Mouse (Mus musculus) forebrain, postnatal 0 days (tissue): ENCODE measurements at regions not wholly inside any gene's neighbourhood (a gene's known extent, or its start where the extent isn't known, plus 50 kb on each side); places are given as distances from the start of the nearest gene placed in this dataset.
A peak's percentile ranks its signal among the peaks of the same experiment; 100 is the strongest.

ENCODE experiments used
- ATAC-seq: fragments of 200-750 bp; cut with Nextera tagmentation; 2 replicates; pipeline ENCODE4 v1.8.0; 2017; ENCODE audit warnings: mild to moderate bottlenecking, moderate library complexity
- DNase-seq: peaks from one replicate; pipeline ENCODE4 v3.0.0-alpha.2; 2015
- H3K27ac ChIP-seq: fragments of 300-500 bp; sonication (generic); 2 replicates; pipeline ENCODE4 v1.5.1; 2014; ENCODE audit warnings: low read depth, mild to moderate bottlenecking, antibody characterized with exemption, low read length, moderate library complexity, mixed read lengths
- H3K27me3 ChIP-seq: fragments of 300-500 bp; sonication (generic); 2 replicates; pipeline ENCODE4 v1.6.1; 2014; ENCODE audit warnings: mild to moderate bottlenecking, low read length, mixed read lengths; ENCODE audit not compliant: insufficient read depth
- H3K36me3 ChIP-seq: fragments of 300-500 bp; sonication (generic); 2 replicates; pipeline ENCODE4 v1.6.1; 2014; ENCODE audit warnings: mild to moderate bottlenecking, moderate library complexity; ENCODE audit not compliant: insufficient read depth
- H3K4me1 ChIP-seq: fragments of 300-500 bp; sonication (generic); 2 replicates; pipeline ENCODE4 v1.6.1; 2014; ENCODE audit warnings: antibody characterized with exemption; ENCODE audit not compliant: insufficient read depth
- H3K4me2 ChIP-seq: fragments of 300-500 bp; sonication (generic); 2 replicates; pipeline ENCODE4 v1.6.1; 2014; ENCODE audit warnings: low read depth, mild to moderate bottlenecking, moderate library complexity
- H3K4me3 ChIP-seq: fragments of 300-500 bp; sonication (generic); 2 replicates; pipeline ENCODE4 v1.5.1; 2014; ENCODE audit warnings: low read depth, low read length, mixed read lengths
- H3K9ac ChIP-seq: fragments of 300-500 bp; sonication (generic); 2 replicates; pipeline ENCODE4 v1.6.1; 2014; ENCODE audit warnings: mild to moderate bottlenecking
- H3K9me3 ChIP-seq: fragments of 300-500 bp; sonication (generic); 2 replicates; pipeline ENCODE4 v1.6.1; 2016; ENCODE audit warnings: low read length
- CTCF ChIP-seq: sonication (generic); IDR thresholded peaks from 2 replicates; pipeline ENCODE4 v1.5.1; 2016; ENCODE audit warnings: antibody characterized with exemption, control low read depth, low read depth
- WGBS: fragments of 180-500 bp; shearing (Covaris S2); extraction: QIAGEN DNeasy Blood & Tissue Kit; methylation state at CpG from one replicate; pipeline ENCODE4 v1.1.7; 2014; 5-methylcytosine and 5-hydroxymethylcytosine counted together

DNA sequence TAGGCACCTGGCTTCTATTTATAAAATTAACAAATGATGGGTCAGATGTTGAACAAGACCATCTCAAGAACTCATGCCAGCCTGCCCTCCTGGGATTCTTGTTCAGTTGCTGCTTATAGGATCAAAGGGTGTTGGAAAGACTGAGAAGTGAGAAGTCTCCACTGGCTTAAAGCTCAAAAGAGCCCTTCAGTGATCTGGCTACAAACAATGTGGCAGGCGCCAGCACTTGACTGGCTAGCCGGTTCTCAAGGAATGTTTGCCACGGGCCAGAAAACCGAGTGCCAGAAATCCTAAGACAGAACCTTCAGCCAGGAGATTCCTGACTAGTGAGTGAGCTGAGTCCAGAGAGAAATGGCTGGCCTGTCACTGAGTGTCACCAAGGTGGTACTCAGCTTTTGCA, 93.6 kb upstream of the Med14 start:
- no peak for ATAC-seq
- TF ChIP-seq CTCF, result no peak
- Histone ChIP-seq H3K4me1 (no peaks in the 10 kb centered on the region), H3K36me3 (no peaks in the 10 kb centered on the region), H3K27ac (no peak overlapping the region), H3K9ac (no peak overlapping the region), H3K4me3 (no peak overlapping the region), H3K9me3 (no peaks in the 10 kb centered on the region), H3K27me3 (no peaks in the 10 kb centered on the region), H3K4me2 (no peak overlapping the region)
- 55% methylated on average over 4 of the region's 4 CpGs for WGBS
- DNase-seq, result no peak

DNA sequence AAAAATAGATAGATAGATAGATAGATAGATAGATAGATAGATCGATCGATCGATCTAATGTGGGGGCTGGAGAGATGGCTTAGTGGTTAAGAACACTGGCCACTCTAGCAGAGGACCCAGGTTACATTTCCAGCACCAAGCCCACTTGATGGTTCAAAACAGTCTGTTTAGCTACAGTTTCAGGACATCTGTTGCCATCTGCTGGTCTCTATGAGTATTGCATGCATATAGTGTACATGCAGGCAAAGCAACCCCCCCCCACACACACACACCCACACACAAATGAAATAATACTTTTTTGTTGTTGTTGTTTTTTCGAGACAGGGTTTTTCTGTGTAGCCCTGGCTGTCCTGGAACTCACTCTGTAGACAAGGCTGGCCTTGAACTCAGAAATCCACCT, 89.8 kb upstream of the Med14 start:
- no peak overlapping the region for H3K27ac ChIP-seq
- WGBS, result 83% methylated on average over 4 of the region's 4 CpGs
- no peak overlapping the region for H3K4me3 ChIP-seq
- H3K9me3 ChIP-seq, result no peaks in the 10 kb centered on the region
- no peak overlapping the region for H3K9ac ChIP-seq
- no peak overlapping the region for H3K4me2 ChIP-seq
- H3K36me3 ChIP-seq, result no peaks in the 10 kb centered on the region
- H3K4me1 ChIP-seq, result no peaks in the 10 kb centered on the region
- no peak for ATAC-seq
- peak; percentile 10 for DNase-seq
- no peaks in the 10 kb centered on the region for H3K27me3 ChIP-seq
- peak; percentile 53 for TF ChIP-seq CTCF

DNA sequence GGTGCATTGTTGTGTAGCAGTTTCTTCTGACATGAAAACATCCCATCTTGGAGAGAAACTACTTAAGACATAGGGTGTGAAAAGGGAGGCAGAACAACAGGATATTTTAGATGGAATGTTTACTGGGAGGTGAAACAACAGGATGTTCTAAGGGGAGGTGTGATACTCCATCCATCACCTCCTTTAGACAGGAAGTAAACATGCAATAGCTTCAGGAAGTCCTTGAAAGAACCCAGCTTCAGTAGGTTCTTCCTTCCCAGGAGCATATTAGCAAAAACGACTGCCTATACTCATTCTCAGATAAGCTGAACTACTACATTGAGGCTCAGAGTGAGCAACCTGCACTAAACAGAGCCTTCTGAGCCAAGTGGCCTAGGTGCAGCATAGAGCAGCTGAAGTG, 82.6 kb upstream of the Med14 start:
- H3K36me3 ChIP-seq, result no peaks in the 10 kb centered on the region
- H3K9ac ChIP-seq, result no peak overlapping the region
- no peaks in the 10 kb centered on the region for H3K9me3 ChIP-seq
- no peak overlapping the region for H3K4me3 ChIP-seq
- ATAC-seq, result no peak
- 71% methylated on average over 1 of the region's 1 CpGs for WGBS
- H3K4me2 ChIP-seq, result no peak overlapping the region
- H3K27me3 ChIP-seq, result no peaks in the 10 kb centered on the region
- TF ChIP-seq CTCF, result no peak
- no peak overlapping the region for H3K27ac ChIP-seq
- no peaks in the 10 kb centered on the region for H3K4me1 ChIP-seq
- no peak for DNase-seq

DNA sequence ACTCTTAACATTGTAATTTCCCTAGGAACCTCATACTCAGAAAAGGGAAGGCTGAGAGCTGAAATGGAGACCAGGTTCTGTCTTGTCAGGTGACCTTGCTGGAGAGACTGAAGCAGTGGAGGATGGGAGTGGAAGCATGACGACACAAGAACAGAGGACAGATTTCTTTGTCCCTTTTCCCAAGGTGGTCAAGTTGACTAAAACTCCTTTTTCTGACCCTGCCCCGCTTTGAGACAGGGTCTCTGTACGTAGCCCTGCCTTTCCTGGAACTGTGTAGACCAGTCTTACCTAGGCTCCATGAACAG, 79.1 kb upstream of the Med14 start:
- Histone ChIP-seq H3K36me3 (no peaks in the 10 kb centered on the region), H3K9me3 (no peaks in the 10 kb centered on the region), H3K27me3 (no peaks in the 10 kb centered on the region), H3K9ac (peak overlapping the region; percentile 43; the same call in 1 of the 2 replicates), H3K4me3 (no peak overlapping the region), H3K4me1 (no peaks in the 10 kb centered on the region), H3K4me2 (peak overlapping the region; percentile 46), H3K27ac (peak overlapping the region; percentile 91)
- ATAC-seq, result no peak
- 57% methylated on average over 3 of the region's 3 CpGs for WGBS
- DNase-seq, result peak; percentile 30
- TF ChIP-seq CTCF, result no peak

DNA sequence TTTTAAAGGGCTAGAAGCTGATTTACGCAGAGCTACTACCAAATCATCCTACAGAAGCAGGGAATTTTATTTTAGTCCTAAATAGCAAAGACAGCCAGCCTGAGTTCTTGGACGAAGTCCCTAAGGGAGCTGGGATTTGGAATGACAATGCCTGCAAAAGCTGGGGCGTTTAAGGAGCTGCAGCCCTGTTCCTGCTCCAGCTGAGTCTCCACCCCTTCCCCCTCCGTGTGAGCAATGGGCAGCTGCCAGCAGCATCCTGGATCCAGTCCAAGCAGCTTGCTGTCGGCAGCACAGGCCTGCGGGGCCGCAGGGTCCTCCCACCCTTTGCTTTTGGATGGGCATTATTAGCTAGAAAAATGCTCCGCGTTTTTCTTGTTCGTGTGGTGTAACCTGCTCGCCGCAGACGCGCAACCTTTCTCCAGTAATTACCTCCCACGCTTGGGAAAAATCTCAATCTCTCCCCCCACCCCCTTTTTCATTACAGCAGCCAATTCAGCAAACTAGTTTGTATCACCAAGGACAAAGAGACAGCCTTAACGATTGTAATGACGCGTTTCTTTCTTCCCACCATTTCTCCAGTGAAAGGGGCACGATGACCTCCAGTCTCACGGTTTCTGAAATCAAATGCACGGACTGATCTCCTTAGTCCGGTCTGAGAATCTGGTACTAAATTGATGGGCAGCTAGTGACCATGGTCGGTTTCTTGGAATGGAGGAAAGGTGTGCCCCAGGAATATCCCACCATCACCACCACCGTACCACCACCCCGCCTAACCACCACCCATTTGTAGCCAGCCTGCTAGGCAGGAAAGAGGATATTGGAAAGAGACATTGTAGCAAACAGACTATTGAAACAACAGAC, 78.5 kb upstream of the Med14 start:
- H3K9me3 ChIP-seq, result no peaks in the 10 kb centered on the region
- TF ChIP-seq CTCF, result no peak
- peak overlapping the region; percentile 91 for H3K27ac ChIP-seq
- H3K27me3 ChIP-seq, result no peaks in the 10 kb centered on the region
- peak overlapping the region; percentile 28 for H3K4me3 ChIP-seq
- no peaks in the 10 kb centered on the region for H3K36me3 ChIP-seq
- 23% methylated on average over 25 of the region's 25 CpGs for WGBS
- DNase-seq, result peak; percentile 92
- no peaks in the 10 kb centered on the region for H3K4me1 ChIP-seq
- H3K9ac ChIP-seq, result peak overlapping the region; percentile 43
- peak; percentile 90 for ATAC-seq
- peak overlapping the region; percentile 46 for H3K4me2 ChIP-seq

DNA sequence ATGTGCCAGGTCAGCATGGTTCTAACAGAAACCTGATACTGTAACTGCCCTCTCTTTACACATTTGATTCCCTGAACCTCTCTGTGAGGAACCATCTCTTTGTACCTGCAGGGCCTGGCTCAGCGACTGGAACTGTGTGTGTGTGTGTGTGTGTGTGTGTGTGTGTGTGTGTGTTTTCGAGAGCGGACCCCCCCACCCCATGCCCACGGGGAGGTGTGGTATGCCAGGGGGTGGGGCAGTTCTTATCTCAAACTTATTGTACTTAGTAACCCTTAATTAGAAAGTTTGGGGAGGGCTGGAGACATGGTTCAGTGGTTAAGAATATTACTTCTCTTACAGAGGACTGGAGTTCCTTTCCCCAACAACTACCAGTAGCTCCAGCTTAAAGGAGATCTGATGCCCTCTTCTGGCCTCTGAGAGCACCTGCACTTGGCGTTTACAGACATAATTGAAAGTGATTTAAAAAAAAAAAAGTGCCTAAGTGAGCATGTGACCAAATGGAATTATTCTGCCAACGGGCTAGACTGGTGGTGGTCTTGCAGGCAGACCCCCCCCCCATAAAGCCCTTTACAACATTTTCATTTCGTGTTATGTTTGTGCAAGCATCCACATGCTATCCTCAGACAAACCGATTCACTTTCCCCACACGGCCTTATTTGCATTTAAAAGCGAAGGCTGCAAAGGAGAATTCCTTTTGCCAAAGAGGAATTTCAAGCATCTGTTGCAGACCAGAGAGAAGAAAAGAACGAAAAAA, 77.7 kb upstream of the Med14 start:
- 21% methylated on average over 11 of the region's 11 CpGs for WGBS
- ATAC-seq (peak; percentile 77), DNase-seq (peak; percentile 83)
- Histone ChIP-seq H3K9ac (peak overlapping the region; percentile 43), H3K4me3 (peak overlapping the region; percentile 28), H3K27me3 (no peaks in the 10 kb centered on the region), H3K9me3 (no peaks in the 10 kb centered on the region), H3K36me3 (no peaks in the 10 kb centered on the region), H3K4me1 (no peaks in the 10 kb centered on the region), H3K27ac (peak overlapping the region; percentile 91), H3K4me2 (peak overlapping the region; percentile 46)
- peak; percentile 66 for TF ChIP-seq CTCF

GRCm38 (mm10) chrX:12837821-12838220, 75.9 kb upstream of the Med14 start:
- Histone ChIP-seq H3K27ac (no peak overlapping the region), H3K4me3 (no peak overlapping the region), H3K9me3 (no peaks in the 10 kb centered on the region), H3K4me1 (no peaks in the 10 kb centered on the region), H3K36me3 (no peaks in the 10 kb centered on the region), H3K4me2 (no peak overlapping the region), H3K27me3 (no peaks in the 10 kb centered on the region), H3K9ac (no peak overlapping the region)
- ATAC-seq, result no peak
- TF ChIP-seq CTCF, result no peak
- WGBS, result 16% methylated on average over 1 of the region's 1 CpGs
- DNase-seq, result no peak
